Comparison of ENCODE assay signal across 9 mouse cellular contexts in the genomic region with DNA sequence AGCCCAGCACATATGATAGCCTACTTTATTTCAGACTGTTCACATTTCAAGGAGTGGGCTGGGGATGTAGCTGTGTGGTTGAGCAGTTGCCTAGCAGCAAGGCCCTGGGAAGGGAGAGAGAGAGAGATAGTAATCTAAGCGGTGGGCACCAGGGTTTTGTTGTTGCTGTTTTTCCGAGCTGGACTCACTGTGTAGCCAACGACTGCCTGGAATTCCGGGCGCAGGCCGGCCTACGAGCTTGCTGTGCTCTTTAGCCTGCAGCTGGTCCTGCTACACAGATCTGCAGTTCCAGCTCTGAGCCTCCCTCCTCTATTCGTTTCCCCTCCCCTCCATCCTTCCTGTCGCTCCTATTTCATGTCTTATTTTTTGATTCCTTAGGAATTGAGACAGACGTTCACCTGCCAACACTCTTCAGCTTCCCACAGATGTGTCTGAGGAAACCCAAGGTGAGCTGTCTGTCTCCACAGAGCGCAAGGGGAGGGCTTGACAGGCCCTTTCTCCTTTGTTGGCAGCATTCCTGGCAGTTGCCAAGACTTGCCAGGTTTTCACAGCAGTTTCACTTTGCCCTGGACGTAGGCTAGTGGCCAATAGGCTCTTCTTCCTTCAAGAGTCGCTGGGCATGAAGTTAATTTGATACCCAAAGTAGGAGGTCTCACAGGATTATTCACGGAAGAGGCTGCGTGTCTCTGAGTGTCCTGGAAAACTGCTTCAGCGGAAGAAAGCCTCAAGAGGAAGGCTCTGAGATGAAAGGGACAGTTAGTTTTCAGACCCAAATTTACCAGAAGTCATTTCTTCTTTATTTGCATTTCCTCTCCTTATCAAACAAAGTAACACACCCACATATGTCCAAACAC. TPM values are rescaled to one million over a fixed set of nuclear protein-coding genes. Genes with fewer than 3 reads are reported as not detected.
DNase-seq lines count a peak whose midpoint lies in the region; ATAC-seq and TF ChIP-seq lines count a peak whose summit lies in the region.
"Had no signal": no experiment of that assay in that cellular context is flagged by ENCODE, and none has a peak within 500 bp of the region (broad histone marks: within the 10 kb centered on the region; RNA-seq: fewer than 3 reads in every experiment).

No protein-coding gene starts in this region.

- H3K9ac ChIP-seq in liver, adult 2 months (ENCODE audit: low read depth, low read length) = peak overlapping the region; percentile 20
- no peak overlapping the region for H3K9ac ChIP-seq in heart, adult 2 months (ENCODE audit: low read depth, low read length)
- no peak overlapping the region; the same call in 1 of the 2 replicates for H3K9ac ChIP-seq in limb, embryonic 12.5 days (replicated peaks)
- 0 out of 2 replicates have a peak overlapping the region, but pooled peaks have one; percentile 4 for H3K9ac ChIP-seq in neural tube, embryonic 12.5 days
- H3K9ac ChIP-seq: liver, embryonic 14.5 days had no signal

- DNase-seq in liver, adult 2 months (ENCODE audit: extremely low read depth, low read depth, low spot score) = peak; percentile 88
- no peak for DNase-seq in liver
- peak; percentile 49 to 51 for DNase-seq in cerebellum, postnatal 25 days
- DNase-seq in heart, adult 2 months = peak; percentile 60 to 68
- peak; percentile 96 for DNase-seq in kidney, adult 2 months
- DNase-seq in yolk sac, embryonic 10.5 days (ENCODE audit: low spot score) = peak; percentile 32

- no peak overlapping the region for H3K4me3 ChIP-seq in liver, adult 2 months (ENCODE audit: insufficient read depth, low read depth, low read length)
- H3K4me3 ChIP-seq in heart, adult 2 months = no peak overlapping the region
- H3K4me3 ChIP-seq in kidney, adult 2 months (ENCODE audit: insufficient read depth, low read depth, low read length) = peak overlapping the region; percentile 23; the same call in 1 of the 2 replicates
- no peak overlapping the region for H3K4me3 ChIP-seq in limb, embryonic 12.5 days (replicated peaks)
- H3K4me3 ChIP-seq in neural tube, embryonic 12.5 days = no peak overlapping the region

- no peaks in the 10 kb centered on the region for H3K36me3 ChIP-seq in liver, adult 2 months (ENCODE audit: control insufficient read depth, insufficient read depth, low read length)
- H3K36me3 ChIP-seq in heart, adult 2 months (ENCODE audit: control insufficient read depth, insufficient read depth, low read length) = no peaks in the 10 kb centered on the region
- no peaks in the 10 kb centered on the region for H3K36me3 ChIP-seq in kidney, adult 2 months (ENCODE audit: control insufficient read depth, insufficient read depth, low read length)
- H3K36me3 ChIP-seq in limb, embryonic 12.5 days = no peaks in the 10 kb centered on the region
- no peaks in the 10 kb centered on the region for H3K36me3 ChIP-seq in neural tube, embryonic 12.5 days

- TF ChIP-seq CTCF in liver, adult 2 months (IDR thresholded peaks at IDR 0.05; ENCODE audit: low read depth, low read length) = no peak
- no peak for TF ChIP-seq CTCF in heart, adult 2 months (IDR thresholded peaks at IDR 0.05)
- no peak for TF ChIP-seq CTCF in kidney, adult 2 months (conservative IDR thresholded peaks at IDR 0.05; ENCODE audit: insufficient read depth, insufficient read length, low read depth, low read length)

- no peaks in the 10 kb centered on the region for H3K27me3 ChIP-seq in liver, adult 2 months (ENCODE audit: control insufficient read depth, insufficient read depth, low read length)
- no peaks in the 10 kb centered on the region for H3K27me3 ChIP-seq in heart, adult 2 months (ENCODE audit: control insufficient read depth, insufficient read depth, low read length)
- no peaks in the 10 kb centered on the region for H3K27me3 ChIP-seq in kidney, adult 2 months (replicated peaks; ENCODE audit: control insufficient read depth, insufficient read depth, low read length)
- H3K27me3 ChIP-seq in limb, embryonic 12.5 days = peaks cover 3% of the 10 kb centered on the region; the same call in 1 of the 2 replicates
- no peaks in the 10 kb centered on the region for H3K27me3 ChIP-seq in neural tube, embryonic 12.5 days (replicated peaks)

- peak overlapping the region; percentile 67 for H3K27ac ChIP-seq in liver, adult 2 months (replicated peaks; ENCODE audit: insufficient read depth, low read depth, low read length)
- peak overlapping the region; percentile 66 for H3K27ac ChIP-seq in heart, adult 2 months
- peak overlapping the region; percentile 53 for H3K27ac ChIP-seq in kidney, adult 2 months (ENCODE audit: insufficient read depth, low read depth, low read length)
- peak overlapping the region; percentile 75 for H3K27ac ChIP-seq in limb, embryonic 12.5 days
- H3K27ac ChIP-seq in neural tube, embryonic 12.5 days = no peak overlapping the region
- H3K27ac ChIP-seq: liver, embryonic 14.5 days had no signal

- no peak for TF ChIP-seq POLR2A in liver, adult 2 months (IDR thresholded peaks at IDR 0.05; ENCODE audit: extremely low read depth, insufficient read depth, low read length)
- no peak for TF ChIP-seq POLR2A in heart, adult 2 months (IDR thresholded peaks at IDR 0.05; ENCODE audit: insufficient read depth, low read depth, low read length)
- no peak for TF ChIP-seq POLR2A in kidney, adult 2 months (IDR thresholded peaks at IDR 0.05; ENCODE audit: low read depth, low read length)

- ATAC-seq in limb, embryonic 12.5 days (ENCODE audit: insufficient number of reproducible peaks, insufficient read depth, low FRiP score, low TSS enrichment, low read depth) = peak; percentile 55; the same call in 1 of the 2 replicates
- ATAC-seq in neural tube, embryonic 12.5 days (ENCODE audit: low FRiP score, low read depth) = peak; percentile 57

- H3K4me1 ChIP-seq in liver, adult 2 months (ENCODE audit: control insufficient read depth, insufficient read depth, low read length) = peaks cover 33% of the 10 kb centered on the region
- peaks cover 26% of the 10 kb centered on the region for H3K4me1 ChIP-seq in heart, adult 2 months (ENCODE audit: control insufficient read depth, insufficient read depth, low read length)
- peaks cover 12% of the 10 kb centered on the region for H3K4me1 ChIP-seq in kidney, adult 2 months (ENCODE audit: control insufficient read depth, insufficient read depth, low read length)
- H3K4me1 ChIP-seq in limb, embryonic 12.5 days (replicated peaks) = peaks cover 45% of the 10 kb centered on the region
- peaks cover 19% of the 10 kb centered on the region for H3K4me1 ChIP-seq in neural tube, embryonic 12.5 days

- intact Hi-C loops in heart, adult 2 months (cut with DNase I) = no loop called here

- H3K79me2 ChIP-seq in liver, adult 2 months (ENCODE audit: control insufficient read depth, insufficient read depth, low read length) = no peaks in the 10 kb centered on the region
- no peaks in the 10 kb centered on the region for H3K79me2 ChIP-seq in heart, adult 2 months (replicated peaks; ENCODE audit: control insufficient read depth, insufficient read depth, low read length)

- 18% methylated on average over 16 of the region's 16 CpGs for WGBS in liver, adult 2 months
- 15% methylated on average over 16 of the region's 16 CpGs for WGBS in heart, adult 2 months
- WGBS in kidney, adult 2 months = 3% methylated on average over 16 of the region's 16 CpGs
- WGBS in limb, embryonic 12.5 days = 35% methylated on average over 16 of the region's 16 CpGs
- 35% methylated on average over 16 of the region's 16 CpGs for WGBS in neural tube, embryonic 12.5 days

- TF ChIP-seq EP300 in heart, adult 2 months (IDR thresholded peaks at IDR 0.05; ENCODE audit: insufficient read depth, low read depth, low read length) = no peak

- H3K9me3 ChIP-seq in limb, embryonic 12.5 days = no peaks in the 10 kb centered on the region
- no peaks in the 10 kb centered on the region for H3K9me3 ChIP-seq in neural tube, embryonic 12.5 days

- no peak overlapping the region for H3K4me2 ChIP-seq in limb, embryonic 12.5 days
- H3K4me2 ChIP-seq in neural tube, embryonic 12.5 days (replicated peaks) = peak overlapping the region; percentile 3; the same call in 1 of the 2 replicates

RNA-seq across cellular contexts. Expression of gene Nfkbia, which starts 28.2 kb away (rescaled TPM):
- 85.6 and 110 TPM in 2 replicates for total RNA-seq in liver, adult 2 months (2014; rRNA removed)
- 75.3 and 76.4 TPM in 2 replicates for polyA plus RNA-seq in liver, adult 2 months (2012; rRNA removed)
- total RNA-seq in heart, adult 2 months (2021) = 10 to 100 TPM; 65.7 to 80.3 TPM
- 86.0 and 106 TPM in 2 replicates for polyA plus RNA-seq in heart, adult 2 months (2012; rRNA removed)
- 90.0 and 93.3 TPM in 2 replicates for polyA plus RNA-seq in kidney, adult 2 months (2012; rRNA removed)
- 85.7 and 94.9 TPM in 2 replicates for polyA plus RNA-seq in limb, embryonic 12.5 days (2016; fragmentation: Nextera tagmentation; extraction: Ambion mirVana)
- polyA plus RNA-seq in neural tube, embryonic 12.5 days (2016; fragmentation: Nextera tagmentation; extraction: Ambion mirVana) = 40.1 and 44.9 TPM in 2 replicates

Comparison
In these comparisons a context has a peak if more than half of its experiments do, and no peak if none do; other contexts are left out.
1. H3K9ac ChIP-seq: peak in liver, adult 2 months (single experiment) and neural tube, embryonic 12.5 days (single experiment); none in heart, adult 2 months (single experiment) and limb, embryonic 12.5 days (single experiment).